Mouse (Mus musculus): ENCODE data around the gene Lhfpl4.

The Lhfpl4 gene

GRCm38 (mm10) chr6:113194841-113195595 is at the start of gene Lhfpl4:
Gene Lhfpl4 (minus strand): TSS chr6:113195384.
- DNase-seq: no peak

- no peak for DNase-seq
Measured at GRCm38 (mm10) chr6:113242753-113243152, 47.6 kb upstream of the Lhfpl4 start.

- no peak for DNase-seq
Measured at GRCm38 (mm10) chr6:113238442-113238841, 43.3 kb upstream of the Lhfpl4 start.

GRCm38 (mm10) chr6:113237542-113238270 is 42.5 kb upstream of the Lhfpl4 start, which contains the start of gene Mtmr14:
Gene Mtmr14 (plus strand): TSS chr6:113237843.
- peak; percentile 99 for DNase-seq

- no peak for DNase-seq
Measured at GRCm38 (mm10) chr6:113235141-113235540, 40.0 kb upstream of the Lhfpl4 start.

- no peak for DNase-seq
Measured at GRCm38 (mm10) chr6:113226705-113227104, 31.5 kb upstream of the Lhfpl4 start.

- DNase-seq: no peak
Measured at GRCm38 (mm10) chr6:113225798-113226197, 30.6 kb upstream of the Lhfpl4 start.

- no peak for DNase-seq
Measured at GRCm38 (mm10) chr6:113216280-113216679, 21.1 kb upstream of the Lhfpl4 start.

GRCm38 (mm10) chr6:113195596-113195992 is 410 bp upstream of the Lhfpl4 start:
- DNase-seq: no peak

- DNase-seq: no peak
Measured at GRCm38 (mm10) chr6:113194517-113194840, 705 bp downstream of the Lhfpl4 start.

GRCm38 (mm10) chr6:113193765-113194460 is 1.3 kb downstream of the Lhfpl4 start:
- DNase-seq: no peak

- no peak for DNase-seq
Measured at GRCm38 (mm10) chr6:113184866-113185525, 10.2 kb downstream of the Lhfpl4 start.

- DNase-seq: no peak
Measured at GRCm38 (mm10) chr6:113184163-113184562, 11.0 kb downstream of the Lhfpl4 start.

GRCm38 (mm10) chr6:113179195-113179733 is 15.9 kb downstream of the Lhfpl4 start:
- no peak for DNase-seq

GRCm38 (mm10) chr6:113178286-113179194 is 16.6 kb downstream of the Lhfpl4 start:
- no peak for DNase-seq

GRCm38 (mm10) chr6:113176613-113177012 is 18.6 kb downstream of the Lhfpl4 start:
- DNase-seq: no peak

GRCm38 (mm10) chr6:113175469-113175868 is 19.7 kb downstream of the Lhfpl4 start:
- no peak for DNase-seq

GRCm38 (mm10) chr6:113172568-113172967 is 22.6 kb downstream of the Lhfpl4 start:
- peak; percentile 58 for DNase-seq

- DNase-seq: no peak
Measured at GRCm38 (mm10) chr6:113172011-113172410, 23.2 kb downstream of the Lhfpl4 start.

GRCm38 (mm10) chr6:113170651-113171050 is 24.5 kb downstream of the Lhfpl4 start:
- DNase-seq: no peak

GRCm38 (mm10) chr6:113169852-113170251 is 25.3 kb downstream of the Lhfpl4 start:
- no peak for DNase-seq

All from liver (tissue).